Mouse (Mus musculus) heart, postnatal 14 days (tissue): Measurements from ENCODE around the gene Tnfrsf25. TPM values are rescaled to one million over a fixed set of nuclear protein-coding genes. Genes with fewer than 3 reads are reported as not detected.
A peak's percentile ranks its signal among the peaks of the same experiment; 100 is the strongest.

Experiments used
- DNase-seq, 2 experiments: peaks; one replicate each; pipeline ENCODE4 v3.0.0; 2021 to 2022
- intact Hi-C: fragments of 180-260 bp; cut with DNase I; formaldehyde crosslinking; loops from one replicate; pipeline ENCODE4 v1.15.1; 2025
- total RNA-seq, 2 experiments: library from RNA; stranded (reverse); gene quantifications; 2 replicates each; pipeline ENCODE4 v1.2.3; 2021

Gene Tnfrsf25
- total RNA-seq, 2 experiments from 2014 or later = 4.0 to 6.7 TPM

DNA sequence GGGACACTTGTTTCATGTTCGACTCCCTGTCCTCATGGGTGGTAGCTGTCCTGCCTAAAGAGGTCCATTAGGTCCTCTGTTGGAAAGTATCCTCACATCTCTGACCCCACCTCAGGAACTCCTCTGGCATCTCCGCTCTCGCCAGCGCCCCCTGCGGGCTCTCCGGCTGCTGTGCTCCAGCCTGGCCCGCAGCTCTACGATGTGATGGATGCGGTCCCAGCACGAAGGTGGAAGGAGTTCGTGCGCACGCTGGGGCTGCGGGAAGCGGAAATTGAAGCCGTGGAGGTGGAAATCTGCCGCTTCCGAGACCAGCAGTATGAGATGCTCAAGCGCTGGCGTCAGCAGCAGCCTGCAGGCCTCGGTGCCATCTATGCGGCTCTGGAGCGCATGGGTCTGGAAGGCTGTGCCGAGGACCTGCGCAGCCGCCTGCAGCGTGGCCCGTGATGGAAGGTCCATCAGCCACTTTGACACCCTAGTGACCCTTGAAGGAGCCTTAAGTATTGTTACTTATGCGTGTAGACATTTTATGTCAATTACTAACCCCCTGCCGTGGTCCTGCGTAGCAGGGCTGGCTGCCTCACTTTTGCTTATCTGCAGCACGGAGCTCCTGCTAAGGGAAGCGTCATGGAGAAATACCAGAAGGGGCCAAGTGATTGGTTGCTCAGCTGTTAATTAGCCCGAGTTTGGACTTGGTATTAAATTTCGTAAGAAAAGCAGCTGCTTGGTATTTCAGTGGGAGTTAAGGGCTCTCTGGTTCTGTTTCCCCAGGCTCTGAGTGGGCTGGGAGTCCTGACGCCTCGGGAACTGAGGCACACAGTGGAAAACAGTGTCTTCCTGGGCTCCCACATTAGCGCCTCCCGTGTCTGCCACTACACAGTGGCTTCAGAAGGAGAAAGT lies 3.9 kb downstream of the Tnfrsf25 start:
- intact Hi-C loops = no loop called here
- peak; percentile 68 to 75 for DNase-seq

DNA sequence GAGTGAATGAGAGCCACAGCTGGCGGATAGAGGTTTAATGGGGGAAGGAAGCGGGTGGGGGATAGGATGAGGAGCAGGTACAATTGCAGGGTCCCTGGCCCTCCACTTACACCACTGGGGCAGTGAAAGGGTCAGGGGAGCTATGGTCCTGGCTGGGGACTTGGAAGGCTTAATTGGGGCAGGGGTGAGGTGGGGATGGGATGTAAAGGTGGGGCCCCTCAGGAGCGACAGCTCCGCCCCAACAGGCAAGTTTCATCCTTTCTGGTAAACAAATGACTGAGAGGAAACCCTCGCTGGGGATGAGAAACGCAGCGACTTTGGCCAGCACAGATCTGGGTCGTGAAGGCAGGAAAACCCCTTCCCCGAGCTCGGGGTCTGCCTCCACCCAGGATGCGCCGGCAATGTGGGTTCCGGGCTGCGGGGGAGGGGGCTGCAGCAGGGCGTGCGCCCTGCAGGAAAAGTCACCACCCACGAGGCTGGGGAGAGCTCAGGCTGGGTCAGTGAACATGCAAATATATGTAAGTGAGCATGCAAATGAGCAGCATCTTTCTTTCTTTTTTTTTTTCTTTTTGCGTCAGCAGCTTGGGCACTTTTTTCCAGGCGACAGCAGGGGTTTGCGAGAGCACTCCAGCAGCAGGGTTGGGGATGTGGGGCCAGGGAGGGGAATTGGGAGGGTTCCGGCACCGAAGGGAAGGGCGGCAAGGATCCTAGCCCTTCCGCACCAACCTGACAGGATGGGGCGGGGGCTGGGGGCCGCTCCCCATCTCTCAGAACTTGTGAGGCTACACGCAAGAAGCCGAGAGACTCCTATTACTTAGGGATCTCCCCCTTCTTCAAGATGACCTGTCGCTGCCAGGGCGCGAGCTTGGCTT lies 4.8 kb downstream of the Tnfrsf25 start:
- no peak for DNase-seq
- intact Hi-C loops = no loop called here

DNA sequence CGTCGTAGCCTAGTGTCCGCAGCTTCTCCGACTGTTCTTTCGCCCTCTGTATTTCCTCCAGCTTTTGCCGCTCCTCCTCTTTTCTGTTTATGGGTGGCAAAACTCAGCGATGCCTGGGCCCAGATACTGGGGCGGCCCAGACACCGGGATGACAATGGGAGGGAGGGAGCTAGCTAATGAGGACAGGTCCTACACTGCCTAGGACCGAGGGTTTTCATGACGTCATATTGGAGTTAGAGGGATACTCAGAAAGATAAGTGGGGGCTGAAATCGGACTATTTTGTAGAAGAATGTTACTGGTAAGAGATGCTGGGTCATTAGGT lies 5.4 kb downstream of the Tnfrsf25 start:
- intact Hi-C loops = no loop called here
- no peak for DNase-seq

DNA sequence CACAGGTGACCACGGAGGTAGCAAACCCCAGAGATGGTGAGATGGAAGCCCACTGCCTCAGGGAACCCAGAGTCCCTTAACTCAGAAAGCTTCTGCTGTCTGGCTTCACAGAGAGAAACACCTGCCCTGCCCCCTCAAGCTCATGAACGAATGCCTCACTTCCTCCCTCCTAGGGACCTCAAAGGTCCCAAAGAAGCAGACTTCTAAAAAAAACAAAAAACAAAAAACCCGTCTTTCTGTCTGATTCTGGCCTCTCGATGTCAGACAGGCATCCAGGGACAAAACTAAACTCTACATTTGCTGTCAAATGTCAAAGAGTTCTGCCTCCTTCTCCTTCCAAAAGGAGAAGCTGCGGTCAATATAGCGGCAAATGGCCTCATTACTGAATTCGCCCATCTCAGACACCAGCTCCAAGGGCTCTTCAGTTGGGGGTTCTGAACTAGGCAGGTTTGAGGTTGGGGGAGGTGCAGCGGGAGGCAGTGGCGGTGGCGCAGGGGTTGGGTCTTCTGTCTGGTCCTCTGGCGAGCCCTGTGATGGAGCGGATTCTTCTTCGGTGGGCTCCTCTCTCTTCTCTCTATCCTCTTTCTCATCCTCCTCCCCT lies 8.7 kb downstream of the Tnfrsf25 start:
- intact Hi-C loops = no loop called here
- no peak for DNase-seq

DNA sequence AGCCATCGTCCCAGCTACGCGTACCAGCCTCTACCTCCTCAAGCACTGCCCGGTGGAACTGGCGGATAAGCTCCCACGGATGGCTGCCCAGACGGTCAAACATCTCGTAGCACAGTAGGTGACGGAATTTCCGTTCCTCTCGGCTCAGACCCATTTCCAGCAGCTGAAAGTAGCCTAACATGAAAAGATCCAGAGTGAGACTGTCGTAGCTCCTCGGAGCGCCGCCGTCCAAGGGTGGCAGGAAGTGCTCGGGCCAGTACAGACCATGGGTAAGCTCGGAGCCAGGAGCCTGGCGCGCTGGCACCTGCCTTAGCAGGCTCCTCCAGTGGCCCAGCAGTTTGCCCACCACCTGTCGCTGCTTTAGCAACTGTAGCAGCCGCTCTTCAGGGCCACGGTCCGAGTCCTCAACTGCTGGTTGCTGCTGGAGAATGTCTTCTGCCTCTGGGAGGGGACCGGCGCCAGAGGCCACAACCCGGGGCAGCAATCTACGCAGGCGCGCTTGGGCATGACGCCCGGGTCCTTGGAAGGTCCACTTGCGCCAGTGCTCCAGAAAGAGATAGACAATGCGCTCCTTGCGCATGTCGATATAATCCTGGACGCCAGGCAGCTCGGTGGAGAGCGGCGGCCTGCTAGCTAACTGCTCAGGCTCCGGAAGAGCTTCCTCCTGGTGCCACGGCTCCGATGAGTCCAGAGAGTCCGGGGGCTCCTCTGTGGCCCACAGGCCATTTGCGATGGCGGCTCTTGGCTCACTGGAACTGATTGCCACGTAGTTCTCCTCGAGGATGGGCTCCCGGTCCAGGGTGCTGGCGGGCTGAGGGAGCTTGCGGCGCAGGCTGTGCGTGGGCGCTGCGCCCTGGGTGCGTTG lies 9.7 kb downstream of the Tnfrsf25 start:
- intact Hi-C loops = no loop called here
- peak; percentile 77 for DNase-seq

DNA sequence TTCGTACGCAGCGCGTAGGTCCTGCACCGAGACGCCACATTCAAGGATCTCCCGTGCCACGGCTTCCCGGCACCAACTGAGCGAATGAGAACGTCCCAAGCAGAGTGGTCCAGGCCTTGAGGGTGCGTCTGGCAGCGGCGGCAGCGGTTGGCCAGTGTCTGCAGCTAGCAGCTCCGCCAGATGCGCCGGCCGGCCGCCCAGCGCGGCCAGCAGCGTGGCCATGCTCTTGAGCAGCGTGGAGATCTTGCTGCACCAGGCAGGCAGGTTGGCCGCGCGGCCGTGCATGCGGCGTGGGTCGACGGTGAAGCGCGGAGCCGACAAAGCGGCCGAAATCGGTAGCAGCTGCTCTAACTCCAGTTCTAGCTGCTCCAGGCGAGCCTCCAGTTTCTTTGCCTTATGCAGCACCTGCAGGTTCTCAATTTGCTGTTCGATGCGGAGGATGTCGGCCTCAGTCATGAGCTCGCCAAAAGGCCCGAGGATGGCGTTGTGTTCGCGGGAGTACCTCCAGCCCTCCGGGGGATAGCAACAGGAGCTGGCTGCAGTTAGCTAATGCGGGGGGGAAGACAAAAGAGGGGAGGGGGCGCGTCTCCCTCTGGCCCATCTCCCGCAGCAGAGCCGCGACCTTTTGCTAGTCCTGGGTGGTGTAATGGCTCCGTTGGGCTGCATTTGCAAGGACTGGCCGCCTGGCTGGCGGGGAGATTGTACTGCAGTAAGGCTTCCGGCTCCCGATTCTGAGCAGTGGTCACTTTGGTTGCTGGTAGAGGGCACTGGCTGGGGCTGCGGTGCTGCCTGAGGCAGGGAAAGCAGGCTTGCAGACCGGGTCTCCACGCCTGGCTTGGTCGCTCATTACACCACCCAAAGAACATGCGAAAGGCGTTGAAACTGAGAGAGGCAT lies 10.5 kb downstream of the Tnfrsf25 start:
- peak; percentile 33 to 47 for DNase-seq
- intact Hi-C loops = no loop called here

DNA sequence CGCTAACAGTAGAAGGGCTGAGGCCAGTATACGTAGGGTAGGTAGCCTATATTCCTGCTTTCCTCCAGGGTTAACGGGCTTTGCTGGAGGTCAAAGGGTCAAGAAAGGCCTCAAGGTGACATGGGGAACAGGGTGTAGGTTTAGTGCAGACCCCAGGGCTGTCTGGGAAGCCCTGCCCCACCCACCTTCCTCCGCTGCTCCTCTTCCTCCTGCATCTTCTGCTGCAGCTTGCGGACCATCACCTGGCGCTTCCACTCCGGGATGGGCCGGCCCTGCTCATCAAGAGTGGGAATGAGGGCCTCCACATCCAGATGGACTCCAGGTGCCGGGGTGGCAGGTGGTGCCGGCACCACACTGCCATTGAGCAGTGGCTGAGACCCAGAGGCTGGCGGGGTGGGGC lies 12.2 kb downstream of the Tnfrsf25 start:
- intact Hi-C loops = no loop called here
- DNase-seq = no peak

DNA sequence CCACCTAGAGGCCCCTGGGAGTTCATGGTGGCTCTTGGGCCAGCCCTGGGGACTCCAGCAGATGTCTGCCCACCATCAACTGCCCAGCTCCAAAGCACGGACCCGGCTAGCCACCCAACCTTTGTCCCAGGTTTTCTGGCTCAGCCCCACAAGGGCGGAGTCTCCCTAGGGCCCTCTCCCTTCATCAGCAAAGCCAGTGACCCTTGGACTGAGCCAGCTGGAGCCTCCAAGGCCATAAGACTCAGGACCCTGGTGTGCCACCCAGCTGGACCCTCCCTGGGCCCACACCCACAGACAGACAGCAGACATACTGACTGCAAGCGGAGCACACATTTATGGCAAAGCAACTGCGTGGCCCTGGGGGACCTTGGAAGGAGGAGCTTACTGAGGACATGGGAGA lies 13.1 kb downstream of the Tnfrsf25 start:
- no peak for DNase-seq
- intact Hi-C loops = no loop called here

DNA sequence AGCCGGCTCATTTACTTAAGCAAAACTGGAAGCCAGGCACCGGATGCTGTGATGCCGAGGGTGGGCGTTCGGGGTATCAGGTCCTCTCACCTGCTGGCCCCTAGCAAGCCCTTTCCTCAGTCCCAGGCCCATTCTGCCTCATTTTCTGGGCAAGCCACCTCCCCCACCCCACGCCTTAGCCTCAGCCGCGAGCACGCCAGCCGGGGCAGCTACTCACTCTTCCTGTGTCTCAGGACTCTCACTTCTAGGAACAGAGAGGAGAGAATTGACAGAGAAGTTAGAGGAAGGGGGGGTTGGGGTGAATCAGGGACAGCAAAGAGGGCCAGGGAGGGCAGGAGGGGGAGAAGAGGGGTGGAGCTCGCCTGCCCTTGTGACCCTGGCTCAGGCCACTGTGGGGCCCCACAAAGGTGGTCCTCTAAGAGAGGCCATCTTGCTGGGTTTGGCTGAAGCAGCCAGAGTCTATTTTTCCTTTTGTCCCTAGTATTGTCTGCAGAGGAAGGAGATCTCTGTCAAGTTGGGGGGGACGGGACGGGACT lies 13.7 kb downstream of the Tnfrsf25 start:
- intact Hi-C loops = no loop called here
- DNase-seq = no peak

DNA sequence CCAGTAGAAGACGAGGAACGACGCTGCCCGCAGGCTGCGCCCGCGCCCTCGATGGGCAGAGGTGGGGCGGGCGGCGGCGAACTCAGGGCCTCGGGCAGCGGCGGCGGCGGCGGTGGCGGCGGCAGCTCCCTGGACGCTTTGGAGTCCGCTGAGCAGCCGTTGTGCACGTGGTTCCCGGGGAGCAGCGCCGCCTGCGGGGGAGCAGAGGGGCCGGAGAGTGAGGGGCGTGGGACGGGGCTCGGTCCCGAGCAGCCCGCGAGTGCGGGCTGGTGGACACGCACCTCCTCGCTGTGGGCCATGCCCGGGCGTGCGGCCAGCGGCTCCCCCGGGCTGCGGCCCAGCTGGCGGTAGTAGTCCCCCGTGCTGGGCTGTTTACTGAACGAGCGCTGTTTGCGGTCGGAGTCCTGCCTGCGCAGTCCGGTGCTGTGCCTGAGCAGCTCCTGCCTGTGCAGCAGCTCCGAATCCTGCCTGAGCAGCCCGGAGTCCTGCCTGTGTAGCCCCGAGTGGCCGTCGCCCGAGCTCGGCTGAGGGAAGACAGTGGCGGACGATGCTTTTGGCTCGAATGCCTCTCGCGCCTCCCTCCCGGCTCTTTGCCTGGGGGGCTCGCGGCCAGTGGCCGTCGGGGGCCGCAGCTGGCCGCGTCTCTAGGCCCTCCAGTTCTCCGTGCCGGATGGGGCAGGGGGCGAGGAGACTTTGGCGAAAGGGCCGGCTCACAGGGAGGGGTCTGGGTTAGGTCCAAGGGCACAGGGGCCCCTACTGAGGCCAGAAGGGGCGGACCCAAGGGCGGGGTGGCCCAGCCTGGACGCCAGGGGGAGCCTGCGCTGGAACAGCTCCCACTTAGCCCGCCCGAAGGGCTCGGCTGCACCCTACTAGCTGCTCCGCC lies 15.3 kb downstream of the Tnfrsf25 start:
- intact Hi-C loops = no loop called here
- peak; percentile 74 to 76 for DNase-seq

DNA sequence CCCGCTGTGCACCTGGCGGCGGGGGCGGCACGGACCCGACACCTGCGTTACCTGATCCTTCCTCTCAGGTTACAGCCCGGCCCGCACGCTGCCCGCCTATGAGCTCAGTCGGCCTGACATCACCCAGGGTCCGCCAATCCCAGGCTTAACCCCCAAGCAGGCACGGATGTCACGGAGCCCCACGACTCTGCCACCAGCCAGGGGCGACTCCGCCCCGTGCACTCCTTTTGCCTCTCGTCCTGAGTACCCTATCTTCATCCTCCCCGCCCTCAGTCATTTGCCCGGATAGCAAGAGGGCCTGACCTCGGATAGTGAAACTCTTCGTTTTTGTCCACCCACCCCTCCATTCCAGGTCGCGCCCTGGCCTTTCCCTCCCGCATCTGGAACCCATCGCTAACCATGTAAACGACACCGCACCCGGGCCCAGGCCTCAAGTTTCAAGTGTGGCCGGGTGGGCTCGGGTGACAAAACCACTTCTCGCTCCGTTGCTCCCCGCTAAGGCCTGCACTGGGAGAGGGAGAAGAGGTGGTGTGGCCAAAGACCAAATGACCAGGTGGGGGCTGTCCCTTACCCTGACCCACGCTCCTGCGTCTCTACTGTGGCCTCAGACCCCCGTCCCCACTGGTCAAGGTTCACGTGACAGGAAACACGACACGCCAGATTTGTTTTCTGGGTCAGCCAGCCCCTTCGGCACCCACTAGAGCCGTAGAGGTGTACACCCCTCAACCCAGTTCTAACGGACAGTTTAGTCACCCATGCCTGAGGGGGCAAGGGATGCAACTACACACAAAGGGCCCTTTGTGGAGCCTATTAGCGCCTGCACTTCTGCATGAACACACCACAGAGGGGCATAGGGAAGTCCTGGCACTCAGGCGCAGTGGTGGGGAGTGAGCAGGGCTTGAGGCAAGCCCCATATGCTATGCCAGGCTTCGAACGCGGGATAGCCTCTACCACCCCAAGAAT lies 16.4 kb downstream of the Tnfrsf25 start:
- intact Hi-C loops = no loop called here
- no peak for DNase-seq

DNA sequence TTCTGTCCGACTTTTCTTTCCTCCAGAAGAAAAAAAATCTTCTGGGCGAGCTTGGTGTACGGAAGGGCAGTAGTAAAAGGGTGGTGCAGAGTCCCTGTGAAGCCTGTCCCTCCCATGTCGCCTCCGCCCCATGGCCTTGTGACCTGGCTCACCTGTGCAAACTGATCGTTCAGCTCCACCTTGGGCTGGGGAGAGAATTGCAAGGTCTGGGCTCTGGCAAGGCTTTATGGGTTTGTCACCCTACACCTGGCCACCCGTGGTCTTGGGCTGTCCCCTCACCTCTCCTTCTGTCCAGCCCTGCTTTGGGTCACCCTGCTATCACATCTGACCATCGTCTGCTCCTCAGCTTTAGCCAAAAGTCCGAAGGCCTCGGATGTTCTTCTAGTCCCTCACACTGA lies 17.0 kb downstream of the Tnfrsf25 start:
- no peak for DNase-seq
- intact Hi-C loops = no loop called here

DNA sequence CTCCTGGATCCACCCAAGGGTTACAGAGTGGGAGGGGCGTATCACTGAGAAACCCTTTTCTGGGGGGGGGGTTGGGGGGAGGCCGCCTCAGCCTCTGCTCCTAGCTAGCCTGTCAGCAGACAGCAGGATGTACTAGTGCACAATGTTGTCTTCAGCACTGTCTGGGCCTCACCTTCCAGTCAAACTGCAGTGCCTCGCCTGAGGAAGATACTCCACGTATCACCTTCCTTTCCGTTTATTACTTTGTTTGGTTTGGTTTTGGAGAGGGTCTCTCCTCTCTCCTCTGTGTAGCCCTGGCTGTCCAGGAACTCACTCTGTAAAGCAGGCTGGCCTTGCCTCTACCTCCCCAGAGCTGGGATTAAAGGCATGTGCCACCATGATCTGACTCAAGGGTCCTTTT lies 17.5 kb downstream of the Tnfrsf25 start:
- intact Hi-C loops = no loop called here

DNA sequence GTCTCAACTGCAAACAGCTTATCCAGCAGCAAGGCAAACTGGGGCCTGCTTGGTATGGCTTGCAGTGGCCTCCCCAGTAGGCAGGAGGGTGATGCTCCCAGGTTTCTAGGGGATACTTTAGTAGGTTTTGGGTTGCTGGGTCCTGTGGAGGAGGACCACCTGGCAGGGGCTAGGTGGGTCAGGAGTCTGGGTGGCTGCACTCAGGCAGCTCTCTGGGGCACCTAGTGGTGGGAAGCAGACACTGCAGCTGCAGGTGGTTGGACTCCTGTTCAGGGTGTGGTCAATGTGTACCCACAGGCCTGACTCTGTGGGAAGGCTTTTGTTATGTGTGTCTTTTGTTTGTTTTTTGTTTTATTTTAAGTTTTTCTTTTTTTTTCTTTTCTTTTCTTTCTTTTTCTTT lies 18.8 kb downstream of the Tnfrsf25 start:
- intact Hi-C loops = no loop called here
- DNase-seq = peak; percentile 40 to 63

More for the DNA sequence above, 17.5 kb downstream of the Tnfrsf25 start:
- no peak for DNase-seq

DNA sequence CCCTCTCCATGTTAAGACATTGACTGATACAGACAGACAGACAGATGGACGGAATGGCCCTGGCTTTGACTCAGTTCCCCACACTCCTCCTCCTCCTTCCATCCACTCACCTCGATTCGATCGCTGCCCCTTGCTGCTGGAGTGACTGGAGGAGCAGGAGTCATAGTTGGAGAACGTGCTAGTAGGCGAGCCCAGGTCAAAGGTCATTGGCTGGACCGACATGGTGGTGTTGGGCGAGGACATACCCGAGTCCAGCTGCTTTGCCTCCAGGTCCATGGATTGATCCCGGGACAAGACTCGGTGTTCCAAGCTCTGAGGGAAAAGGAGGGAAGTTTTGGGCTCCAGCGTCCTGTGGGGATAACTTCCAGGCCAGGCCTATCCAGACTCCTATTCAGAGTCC lies 19.6 kb downstream of the Tnfrsf25 start:
- intact Hi-C loops = no loop called here

DNA sequence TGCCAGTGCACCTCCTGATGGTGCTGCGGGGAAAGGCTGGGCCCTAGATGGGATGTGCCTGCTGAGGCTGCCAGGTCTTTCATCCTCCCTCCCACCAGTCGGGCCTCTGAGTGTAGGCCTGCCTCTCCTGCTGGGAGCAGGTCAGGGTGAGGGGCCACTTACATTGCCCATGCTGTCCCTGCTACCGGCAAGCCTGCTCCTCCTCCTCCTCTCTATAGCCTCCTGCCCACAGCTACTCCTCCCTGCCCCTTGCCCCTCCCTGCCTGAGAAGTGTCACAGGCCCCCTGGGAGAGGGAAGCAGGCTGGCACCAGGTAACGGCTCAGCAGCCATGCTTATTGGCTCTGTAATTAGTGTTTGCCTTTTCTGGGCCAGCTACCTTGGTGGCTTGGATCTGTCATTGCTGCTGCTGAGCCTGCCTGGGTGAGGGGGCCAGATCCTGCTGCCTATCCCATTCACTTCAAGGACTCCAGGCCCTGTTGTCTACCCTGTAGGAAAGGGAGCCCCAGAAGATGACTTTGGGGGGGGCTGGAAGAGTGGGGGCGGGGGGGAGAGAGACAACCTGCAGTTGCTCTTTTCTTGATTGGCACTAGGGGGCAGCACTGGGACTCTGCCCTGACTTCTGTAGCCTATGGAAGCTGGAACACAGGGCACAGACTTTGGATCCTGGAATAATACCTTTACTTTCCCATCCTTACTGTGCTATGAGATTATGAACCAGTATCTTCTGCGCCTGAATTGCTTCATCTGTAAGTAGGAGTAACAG lies 20.6 kb downstream of the Tnfrsf25 start:
- peak in 1 of 2 experiments; percentile 43 for DNase-seq
- intact Hi-C loops = no loop called here

More for the DNA sequence above, 19.6 kb downstream of the Tnfrsf25 start:
- no peak for DNase-seq
